Mouse (Mus musculus): ENCODE measurements around the gene Chka.

The Chka gene

DNA sequence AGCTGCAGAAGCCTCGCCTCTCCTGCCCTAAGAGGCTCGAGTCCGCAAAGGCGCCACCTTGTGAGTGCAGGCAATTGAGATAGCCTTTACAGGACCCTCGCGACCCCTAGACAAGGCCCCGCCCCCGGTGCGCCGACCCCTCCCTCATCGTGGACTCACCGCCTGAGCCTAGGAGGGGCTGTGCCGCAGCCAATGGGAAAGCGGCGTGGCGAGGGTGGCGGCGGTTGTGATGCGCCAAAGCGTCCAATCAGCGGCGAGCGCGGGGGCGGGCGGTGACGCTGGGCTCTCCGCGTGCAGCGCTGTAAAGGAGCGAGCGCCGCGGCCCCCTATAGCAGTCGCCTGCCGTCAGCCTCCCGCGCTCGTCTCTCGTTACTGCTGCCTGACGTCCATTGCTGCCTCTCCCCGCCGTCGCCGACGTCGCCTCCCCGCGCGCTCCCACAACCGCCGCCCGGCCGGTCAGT, at the start of gene Chka:
Chka (plus strand) TSS at position 272 of the 461 bp plus-strand sequence.
- peak; percentile 96 for DNase-seq (ENCODE audit: low read depth)

GRCm38 (mm10) chr19:3805526-3805925, 46.0 kb upstream of the Chka start:
- peak; percentile 38 for DNase-seq (ENCODE audit: low read depth)

GRCm38 (mm10) chr19:3810536-3811233, 40.9 kb upstream of the Chka start:
- DNase-seq (ENCODE audit: low read depth): no peak

DNA sequence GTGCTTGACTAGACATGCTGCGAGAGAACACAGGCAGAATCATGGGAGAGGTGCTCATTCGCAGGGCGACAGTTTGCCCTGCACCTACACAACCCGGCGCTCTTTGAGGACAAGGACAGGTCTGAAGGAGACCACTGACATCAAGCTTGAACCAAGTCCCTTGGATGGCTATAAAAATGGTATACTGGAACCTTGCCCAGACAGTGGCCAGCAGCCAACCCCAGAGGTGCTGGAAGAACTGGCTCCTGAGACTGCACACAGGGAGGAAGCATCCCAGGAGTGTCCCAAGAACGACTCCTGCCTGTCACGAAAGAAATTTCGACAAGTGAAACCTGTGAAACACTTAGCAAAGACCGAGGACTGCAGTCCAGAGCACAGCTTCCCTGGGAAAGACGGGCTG, 37.1 kb upstream of the Chka start:
- no peak for DNase-seq (ENCODE audit: low read depth)

DNA sequence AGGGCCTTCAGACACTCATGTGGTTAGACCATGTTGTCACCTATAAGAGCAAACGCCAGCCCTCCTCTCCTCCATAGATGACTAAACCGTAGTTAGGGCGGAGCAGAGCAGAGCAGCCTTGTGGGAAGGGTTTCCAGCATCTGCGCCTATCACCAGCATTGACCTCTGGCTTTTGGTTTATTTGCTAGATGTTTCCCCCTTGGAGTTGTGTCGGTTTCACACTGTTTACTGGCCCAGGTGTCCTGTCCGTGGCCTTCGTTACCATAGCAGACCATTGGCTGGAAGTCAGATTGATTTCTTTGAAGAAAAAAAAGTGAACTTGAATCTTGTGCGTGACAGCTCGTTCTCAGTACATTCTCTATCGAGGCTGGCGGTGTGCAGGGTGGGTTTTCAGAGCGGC, 35.7 kb upstream of the Chka start:
- DNase-seq (ENCODE audit: low read depth): no peak

GRCm38 (mm10) chr19:3819080-3819479, 32.5 kb upstream of the Chka start:
- no peak for DNase-seq (ENCODE audit: low read depth)

DNA sequence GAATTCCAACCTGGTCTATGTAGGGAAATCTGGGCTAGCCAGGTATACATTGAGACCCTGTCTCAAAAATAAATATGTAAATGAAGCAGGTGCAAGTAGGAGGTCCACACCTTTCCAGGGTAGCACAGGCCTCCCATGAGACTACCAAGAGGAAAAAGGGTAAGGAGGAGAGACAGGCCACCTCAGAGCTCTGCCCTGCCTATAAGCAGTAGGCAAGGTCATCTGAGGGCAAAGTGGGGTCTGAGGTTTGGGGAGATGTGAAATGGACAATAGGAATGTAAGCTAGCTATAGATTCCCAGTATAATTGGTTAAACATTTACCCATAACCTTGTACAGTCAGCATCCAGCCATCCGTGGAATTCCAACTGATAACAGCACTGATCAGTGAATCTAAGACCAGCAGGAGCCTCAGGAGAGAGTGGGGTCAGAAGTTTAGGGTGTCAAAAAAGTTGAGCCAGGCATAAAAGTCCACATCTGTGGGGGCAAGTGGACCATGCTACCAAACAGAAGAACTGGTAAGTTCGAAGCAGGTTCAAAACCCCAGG, 31.6 kb upstream of the Chka start:
- DNase-seq (ENCODE audit: low read depth): no peak

GRCm38 (mm10) chr19:3825044-3825443, 26.5 kb upstream of the Chka start:
- no peak for DNase-seq (ENCODE audit: low read depth)

- no peak for DNase-seq (ENCODE audit: low read depth)
These were observed 21.7 kb upstream of the Chka start for GRCm38 (mm10) chr19:3829863-3830262.

GRCm38 (mm10) chr19:3831716-3832115, 19.9 kb upstream of the Chka start:
- DNase-seq (ENCODE audit: low read depth): no peak

- no peak for DNase-seq (ENCODE audit: low read depth)
These were observed 18.7 kb upstream of the Chka start for GRCm38 (mm10) chr19:3832851-3833353.

- no peak for DNase-seq (ENCODE audit: low read depth)
These were observed 17.3 kb upstream of the Chka start for GRCm38 (mm10) chr19:3834301-3834700.

DNA sequence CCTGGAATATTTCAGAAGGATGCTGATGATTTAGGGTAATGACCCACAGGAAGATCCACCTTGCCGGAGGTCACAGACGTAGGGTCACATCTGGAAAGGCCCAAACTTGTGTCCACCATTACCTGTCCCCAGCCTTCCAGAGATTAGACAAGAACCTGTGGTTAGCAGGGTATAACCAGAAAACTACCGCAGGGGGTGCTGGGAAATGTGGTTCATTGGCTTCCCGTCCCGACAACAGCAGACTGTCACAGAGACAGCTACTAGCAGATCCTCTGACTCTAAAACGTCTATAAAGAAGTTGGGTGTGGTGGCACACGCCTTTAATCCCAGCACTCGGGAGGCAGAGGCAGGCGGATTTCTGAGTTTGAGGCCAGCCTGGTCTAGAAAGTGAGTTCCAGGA, 14.8 kb upstream of the Chka start:
- DNase-seq (ENCODE audit: low read depth): peak; percentile 38

- no peak for DNase-seq (ENCODE audit: low read depth)
These were observed 12.6 kb upstream of the Chka start for GRCm38 (mm10) chr19:3838931-3839330.

DNA sequence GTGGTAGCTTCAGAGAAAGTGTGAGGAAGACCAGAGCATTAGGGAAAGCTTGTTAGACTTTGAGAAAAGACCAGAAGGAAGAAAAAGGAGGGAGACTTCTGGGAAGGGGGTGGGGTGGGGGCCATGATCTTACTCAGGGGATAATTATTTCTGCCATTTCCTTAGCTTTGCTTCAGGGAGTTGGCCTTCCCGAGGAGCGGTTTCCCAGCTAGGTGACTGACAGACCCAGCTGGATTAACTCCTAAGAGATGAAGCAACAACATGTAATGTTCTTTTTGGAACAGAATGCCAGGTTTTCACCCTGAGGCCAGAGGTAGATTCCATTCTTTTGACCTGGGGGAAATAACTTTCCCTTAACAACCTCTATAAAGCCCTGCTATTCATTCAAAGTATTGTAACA, 11.9 kb upstream of the Chka start:
- no peak for DNase-seq (ENCODE audit: low read depth)

- no peak for DNase-seq (ENCODE audit: low read depth)
These were observed 11.3 kb upstream of the Chka start for GRCm38 (mm10) chr19:3840214-3840651.

DNA sequence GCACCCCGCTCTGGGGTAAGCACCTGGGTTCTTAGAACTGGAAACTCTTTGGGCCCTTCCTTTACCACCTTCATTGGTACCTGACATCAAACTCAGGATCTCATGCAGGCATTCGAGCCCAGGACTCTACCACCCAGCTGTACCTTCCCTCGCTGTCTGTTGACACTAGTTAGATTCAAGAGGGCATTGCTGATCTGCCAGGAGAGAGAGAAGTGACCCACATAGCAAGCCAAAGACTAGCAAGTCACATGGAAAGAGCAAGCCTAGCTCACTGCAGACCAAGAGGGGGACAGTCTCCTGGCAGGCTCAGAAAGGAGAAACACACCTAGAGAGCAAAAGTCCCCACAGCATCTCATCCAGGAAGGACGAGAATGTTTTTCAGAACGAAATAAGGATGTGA, 10.9 kb upstream of the Chka start:
- no peak for DNase-seq (ENCODE audit: low read depth)

DNA sequence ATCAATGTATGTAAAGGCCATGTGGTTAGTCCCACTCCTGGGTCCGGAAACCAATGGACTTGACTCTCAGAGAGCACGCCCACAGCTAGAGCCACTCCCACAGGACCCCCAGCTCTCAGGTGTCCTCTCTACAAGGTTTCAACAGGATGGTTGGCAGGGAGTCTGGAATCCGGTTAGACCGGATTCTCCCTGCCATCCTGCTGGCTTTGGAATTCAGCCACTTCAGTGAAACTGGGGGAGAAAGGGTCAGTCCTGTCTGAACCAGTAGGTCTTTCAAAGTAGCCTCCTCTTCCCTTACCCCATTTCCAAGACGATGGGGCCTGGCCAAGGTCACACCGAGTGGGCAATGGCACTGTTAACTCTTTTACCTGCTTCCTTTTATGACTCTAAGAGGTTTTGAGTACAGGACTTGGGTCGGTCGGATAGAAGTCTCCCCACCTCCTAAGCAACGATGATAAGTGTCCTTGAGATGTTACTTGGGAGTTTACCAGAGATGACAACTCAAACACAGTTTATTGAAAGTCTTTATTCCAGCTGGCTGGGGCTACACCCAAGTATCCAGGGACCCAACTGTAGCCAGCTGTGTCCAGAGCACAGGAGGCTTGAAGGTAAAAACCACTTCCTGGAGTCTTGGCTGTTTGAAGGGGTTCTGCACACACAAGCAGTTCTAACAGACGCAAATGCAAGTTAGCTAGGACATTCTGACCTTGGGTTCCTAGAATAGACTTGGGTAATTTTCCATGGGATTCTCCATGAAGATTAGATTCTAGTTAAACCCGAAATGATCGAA, 9.0 kb upstream of the Chka start:
- no peak for DNase-seq (ENCODE audit: low read depth)

DNA sequence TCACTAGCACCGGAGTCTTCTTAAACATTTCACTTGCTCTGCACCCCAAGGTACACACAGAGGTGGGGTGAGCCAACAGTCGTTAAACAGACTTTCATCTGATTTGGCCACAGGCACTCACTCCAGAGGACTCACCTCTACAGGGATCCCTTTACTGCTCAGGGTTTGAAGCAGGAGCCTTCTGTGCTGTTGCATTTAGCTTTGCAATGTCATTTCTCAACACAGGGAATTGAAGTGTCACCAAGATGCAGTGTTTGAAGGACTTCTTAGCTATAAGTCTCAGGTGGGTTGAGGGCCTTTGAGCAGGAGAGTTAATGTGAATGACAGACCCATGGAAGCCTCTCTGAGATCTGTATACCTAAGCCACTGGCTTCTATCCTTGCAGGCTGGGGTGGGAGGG, 7.9 kb upstream of the Chka start:
- DNase-seq (ENCODE audit: low read depth): no peak

GRCm38 (mm10) chr19:3844836-3845235, 6.7 kb upstream of the Chka start:
- no peak for DNase-seq (ENCODE audit: low read depth)

DNA sequence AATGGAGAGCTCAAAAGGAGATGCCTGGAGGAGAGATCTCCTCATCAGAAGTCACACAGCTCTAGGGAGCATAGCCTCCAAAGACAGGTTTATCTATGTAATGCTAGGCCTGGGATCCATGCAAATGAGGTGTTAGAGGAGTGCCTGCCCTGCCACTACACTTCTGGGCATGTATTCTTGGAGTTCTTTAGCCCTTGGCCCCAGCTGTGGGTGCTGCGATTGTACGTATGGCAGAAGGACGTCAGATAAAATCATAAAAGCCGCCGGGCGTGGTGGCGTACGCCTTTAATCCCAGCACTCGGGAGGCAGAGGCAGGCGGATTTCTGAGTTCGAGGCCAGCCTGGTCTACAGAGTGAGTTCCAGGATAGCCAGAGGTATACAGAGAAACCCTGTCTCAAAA, 6.2 kb upstream of the Chka start:
- DNase-seq (ENCODE audit: low read depth): no peak

DNA sequence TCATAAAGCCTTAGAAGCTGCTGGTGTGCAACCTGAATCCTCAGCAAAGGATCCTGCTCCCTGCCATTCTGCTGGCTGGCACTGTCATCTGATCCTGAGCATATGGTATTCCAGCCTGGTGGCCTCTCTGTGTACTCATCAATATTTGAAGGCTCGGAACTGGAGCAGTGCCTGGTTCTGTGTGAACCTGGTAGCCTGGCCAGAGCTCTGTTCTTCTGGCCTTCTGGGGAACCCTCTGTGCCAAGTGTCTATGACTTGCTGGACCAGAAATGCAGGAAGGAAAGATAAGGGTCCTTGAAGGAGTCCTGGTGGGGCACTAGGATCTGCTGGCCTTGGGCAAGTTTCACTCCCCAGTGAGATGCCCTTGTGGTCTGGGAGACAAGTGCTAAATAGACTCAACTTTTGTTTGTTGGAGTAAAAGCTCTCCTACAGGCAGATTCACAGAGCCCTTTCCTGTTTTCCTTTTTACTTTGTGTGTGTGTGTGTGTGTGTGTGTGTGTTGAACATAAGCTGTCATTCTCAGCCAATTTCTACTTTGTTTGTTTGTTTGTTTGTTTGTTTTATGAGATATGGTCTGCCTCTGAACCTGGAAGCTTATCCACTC, 5.7 kb upstream of the Chka start:
- DNase-seq (ENCODE audit: low read depth): no peak
